Mouse (Mus musculus): ENCODE data around the gene R3hdm4.

Gene R3hdm4

GRCm38 (mm10) chr10:79864351-79865188 lies 56.4 kb downstream of the R3hdm4 start:
- no peak for DNase-seq

GRCm38 (mm10) chr10:79862925-79863324 lies 58.1 kb downstream of the R3hdm4 start:
- DNase-seq, result no peak

GRCm38 (mm10) chr10:79862049-79862788 lies 58.8 kb downstream of the R3hdm4 start:
- DNase-seq, result no peak

- no peak for DNase-seq
Measured at GRCm38 (mm10) chr10:79861230-79862048, 59.6 kb downstream of the R3hdm4 start.

- no peak for DNase-seq
Measured at GRCm38 (mm10) chr10:79860079-79860911, 60.7 kb downstream of the R3hdm4 start.
